ENCODE assay signal across 15 mouse cellular contexts in the genomic region with DNA sequence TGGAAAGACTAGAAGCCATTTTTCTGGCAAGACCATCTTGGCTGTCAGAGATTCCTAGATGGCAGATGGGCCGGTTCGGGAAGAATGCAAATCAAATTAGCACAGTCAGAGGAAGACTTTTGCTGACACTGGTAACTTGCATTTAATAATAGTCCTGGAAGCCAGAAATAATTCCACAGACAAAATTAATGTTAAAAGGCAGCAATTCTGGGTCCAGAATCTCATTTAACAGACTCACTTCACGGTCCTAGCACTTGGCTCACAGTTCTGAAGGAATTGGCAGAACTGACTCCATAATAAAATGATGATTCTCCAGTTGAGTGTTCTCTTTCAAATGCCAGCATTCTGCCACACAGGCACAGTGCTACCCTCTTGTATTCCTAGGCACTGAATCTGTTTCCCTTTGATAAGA.
A peak's percentile ranks its signal among the peaks of the same experiment; 100 is the strongest.
DNase-seq lines count a peak whose midpoint lies in the region; ATAC-seq and TF ChIP-seq lines count a peak whose summit lies in the region.
"Had no signal": no experiment of that assay in that cellular context is flagged by ENCODE, and none has a peak within 500 bp of the region (broad histone marks: within the 10 kb centered on the region; RNA-seq: fewer than 3 reads in every experiment).

No protein-coding gene starts in this region.

- no peak overlapping the region for H3K4me3 ChIP-seq in forebrain, embryonic 13.5 days
- no peak overlapping the region for H3K4me3 ChIP-seq in forebrain, embryonic 10.5 days
- no peak overlapping the region for H3K4me3 ChIP-seq in midbrain, embryonic 15.5 days
- H3K4me3 ChIP-seq in midbrain, embryonic 11.5 days (ENCODE audit: low read depth, low read length), result no peak overlapping the region
- H3K4me3 ChIP-seq in forebrain, postnatal 0 days (ENCODE audit: low read depth, low read length), result no peak overlapping the region
- H3K4me3 ChIP-seq: hindbrain, embryonic 15.5 days had no signal

- 64% methylated on average over 3 of the region's 3 CpGs for WGBS in forebrain, embryonic 13.5 days
- 93% methylated on average over 3 of the region's 3 CpGs for WGBS in forebrain, embryonic 10.5 days
- 58% methylated on average over 3 of the region's 3 CpGs for WGBS in midbrain, embryonic 15.5 days
- 84% methylated on average over 3 of the region's 3 CpGs for WGBS in midbrain, embryonic 11.5 days
- WGBS in forebrain, postnatal 0 days, result 29% methylated on average over 3 of the region's 3 CpGs

- intact Hi-C loops in left cerebral cortex, postnatal 14 days (cut with DNase I), result no loop called here

- no peaks in the 10 kb centered on the region for H3K27me3 ChIP-seq in forebrain, embryonic 13.5 days
- no peaks in the 10 kb centered on the region for H3K27me3 ChIP-seq in forebrain, embryonic 10.5 days (ENCODE audit: poor library complexity, severe bottlenecking)
- no peaks in the 10 kb centered on the region for H3K27me3 ChIP-seq in midbrain, embryonic 15.5 days (replicated peaks)
- no peaks in the 10 kb centered on the region for H3K27me3 ChIP-seq in midbrain, embryonic 11.5 days (ENCODE audit: control insufficient read depth, insufficient read depth, low read length)
- no peaks in the 10 kb centered on the region for H3K27me3 ChIP-seq in forebrain, postnatal 0 days (ENCODE audit: insufficient read depth, low read length)
- H3K27me3 ChIP-seq: hindbrain, embryonic 15.5 days had no signal

- no peak for DNase-seq in forebrain, embryonic 10.5 days (ENCODE audit: extremely low spot score, low spot score)
- no peak for DNase-seq in midbrain, embryonic 11.5 days (ENCODE audit: low spot score, missing footprints)
- DNase-seq in forebrain, postnatal 0 days, result peak; percentile 77
- peak; percentile 1 to 9 for DNase-seq in layer of hippocampus, postnatal 36 days
- no peak for DNase-seq in kidney, adult 18-20 months
- DNase-seq in left cerebral cortex, postnatal 14 days (ENCODE audit: low spot score in 2 of 2), result no peak
- DNase-seq: cerebellum, adult 11-12 months; embryo, embryonic 11 days; gastrocnemius, postnatal 25 days; kidney, adult 11 months; kidney, postnatal 14 days; thymus, postnatal 4 days had no signal

- H3K4me1 ChIP-seq in forebrain, embryonic 13.5 days, result no peaks in the 10 kb centered on the region
- no peaks in the 10 kb centered on the region for H3K4me1 ChIP-seq in forebrain, embryonic 10.5 days
- H3K4me1 ChIP-seq in midbrain, embryonic 15.5 days, result no peaks in the 10 kb centered on the region
- H3K4me1 ChIP-seq in midbrain, embryonic 11.5 days (ENCODE audit: control insufficient read depth, insufficient read depth, low read length), result no peaks in the 10 kb centered on the region
- H3K4me1 ChIP-seq in forebrain, postnatal 0 days (ENCODE audit: insufficient read depth), result no peaks in the 10 kb centered on the region
- H3K4me1 ChIP-seq: hindbrain, embryonic 15.5 days had no signal

- H3K27ac ChIP-seq in forebrain, embryonic 13.5 days, result no peak overlapping the region
- no peak overlapping the region for H3K27ac ChIP-seq in forebrain, embryonic 10.5 days
- H3K27ac ChIP-seq in midbrain, embryonic 15.5 days, result 0 out of 2 replicates have a peak overlapping the region, but pooled peaks have one; percentile 29
- H3K27ac ChIP-seq in midbrain, embryonic 11.5 days (ENCODE audit: low read depth, low read length), result no peak overlapping the region
- no peak overlapping the region for H3K27ac ChIP-seq in forebrain, postnatal 0 days (ENCODE audit: low read depth, low read length)
- H3K27ac ChIP-seq: hindbrain, embryonic 15.5 days had no signal

- peak; percentile 83 for ATAC-seq in forebrain, embryonic 13.5 days
- peak; percentile 74; the same call in 1 of the 2 replicates for ATAC-seq in midbrain, embryonic 15.5 days (replicated peaks)
- ATAC-seq in midbrain, embryonic 11.5 days (ENCODE audit: low FRiP score), result no peak
- peak; percentile 91 for ATAC-seq in forebrain, postnatal 0 days

- H3K36me3 ChIP-seq in forebrain, embryonic 13.5 days (ENCODE audit: poor library complexity, severe bottlenecking), result no peaks in the 10 kb centered on the region
- H3K36me3 ChIP-seq in forebrain, embryonic 10.5 days (replicated peaks), result no peaks in the 10 kb centered on the region
- no peaks in the 10 kb centered on the region for H3K36me3 ChIP-seq in midbrain, embryonic 15.5 days (replicated peaks)
- H3K36me3 ChIP-seq in midbrain, embryonic 11.5 days (ENCODE audit: control insufficient read depth, insufficient read depth, low read length), result no peaks in the 10 kb centered on the region
- no peaks in the 10 kb centered on the region for H3K36me3 ChIP-seq in forebrain, postnatal 0 days (ENCODE audit: insufficient read depth)
- H3K36me3 ChIP-seq: hindbrain, embryonic 15.5 days had no signal

- no peaks in the 10 kb centered on the region for H3K9me3 ChIP-seq in forebrain, embryonic 13.5 days (replicated peaks)
- no peaks in the 10 kb centered on the region for H3K9me3 ChIP-seq in forebrain, embryonic 10.5 days
- no peaks in the 10 kb centered on the region for H3K9me3 ChIP-seq in midbrain, embryonic 15.5 days
- no peaks in the 10 kb centered on the region for H3K9me3 ChIP-seq in midbrain, embryonic 11.5 days (ENCODE audit: control insufficient read depth, low read length)
- H3K9me3 ChIP-seq in forebrain, postnatal 0 days (ENCODE audit: low read length), result no peaks in the 10 kb centered on the region
- H3K9me3 ChIP-seq: hindbrain, embryonic 15.5 days had no signal

- no peak overlapping the region for H3K4me2 ChIP-seq in forebrain, embryonic 13.5 days
- no peak overlapping the region for H3K4me2 ChIP-seq in midbrain, embryonic 15.5 days
- H3K4me2 ChIP-seq in midbrain, embryonic 11.5 days, result no peak overlapping the region
- H3K4me2 ChIP-seq in forebrain, postnatal 0 days (ENCODE audit: low read depth), result no peak overlapping the region
- H3K4me2 ChIP-seq: hindbrain, embryonic 15.5 days had no signal

- TF ChIP-seq CTCF in forebrain, postnatal 0 days (IDR thresholded peaks at IDR 0.05; ENCODE audit: low read depth), result no peak

- H3K9ac ChIP-seq in forebrain, embryonic 13.5 days, result no peak overlapping the region
- no peak overlapping the region for H3K9ac ChIP-seq in midbrain, embryonic 15.5 days
- H3K9ac ChIP-seq in midbrain, embryonic 11.5 days (ENCODE audit: low read length), result no peak overlapping the region
- H3K9ac ChIP-seq in forebrain, postnatal 0 days, result no peak overlapping the region
- H3K9ac ChIP-seq: hindbrain, embryonic 15.5 days had no signal

Comparison
In these comparisons a context has a peak if more than half of its experiments do, and no peak if none do; other contexts are left out.
1. DNase-seq: peak in forebrain, postnatal 0 days (single experiment) and layer of hippocampus, postnatal 36 days (2 of 2); none in forebrain, embryonic 10.5 days (single experiment), midbrain, embryonic 11.5 days (single experiment), kidney, adult 18-20 months (single experiment) and left cerebral cortex, postnatal 14 days (0 of 2).